Comparison of ENCODE assay signal across 16 mouse cellular contexts in genomic region chr4:63260506-63260905, GRCm38 (mm10). TPM values are rescaled to one million over a fixed set of nuclear protein-coding genes. Genes with fewer than 3 reads are reported as not detected.
A peak's percentile ranks its signal among the peaks of the same experiment; 100 is the strongest.
DNase-seq lines count a peak whose midpoint lies in the region; ATAC-seq and TF ChIP-seq lines count a peak whose summit lies in the region.
"Had no signal": no experiment of that assay in that cellular context is flagged by ENCODE, and none has a peak within 500 bp of the region (broad histone marks: within the 10 kb centered on the region; RNA-seq: fewer than 3 reads in every experiment).

No protein-coding gene starts in this region.

- H3K4me1 ChIP-seq in heart, postnatal 0 days (ENCODE audit: control insufficient read depth, insufficient read depth): peaks cover 14% of the 10 kb centered on the region; the same call in 1 of the 2 replicates
- H3K4me1 ChIP-seq in lung, embryonic 16.5 days (replicated peaks; ENCODE audit: control insufficient read depth, insufficient read depth, low read length): no peaks in the 10 kb centered on the region
- 0 out of 2 replicates have a peak, but pooled peaks cover 2% of the 10 kb centered on the region for H3K4me1 ChIP-seq in stomach, embryonic 16.5 days (ENCODE audit: control insufficient read depth, insufficient read depth, low read length)
- H3K4me1 ChIP-seq: liver, embryonic 12.5 days; neural tube, embryonic 12.5 days had no signal

- no peaks in the 10 kb centered on the region for H3K9me3 ChIP-seq in heart, postnatal 0 days (replicated peaks; ENCODE audit: control insufficient read depth, low read length)
- H3K9me3 ChIP-seq in lung, embryonic 16.5 days (ENCODE audit: control insufficient read depth, low read length): no peaks in the 10 kb centered on the region
- no peaks in the 10 kb centered on the region for H3K9me3 ChIP-seq in stomach, embryonic 16.5 days (replicated peaks; ENCODE audit: control insufficient read depth, low read length)
- H3K9me3 ChIP-seq: liver, embryonic 12.5 days; neural tube, embryonic 12.5 days had no signal

- no peaks in the 10 kb centered on the region for H3K27me3 ChIP-seq in heart, postnatal 0 days (ENCODE audit: control insufficient read depth, insufficient read depth, low read length)
- no peaks in the 10 kb centered on the region for H3K27me3 ChIP-seq in lung, embryonic 16.5 days (ENCODE audit: control insufficient read depth, insufficient read depth, low read depth, low read length)
- H3K27me3 ChIP-seq in stomach, embryonic 16.5 days (ENCODE audit: control insufficient read depth, insufficient read depth, low read length): no peaks in the 10 kb centered on the region
- H3K27me3 ChIP-seq: liver, embryonic 12.5 days; neural tube, embryonic 12.5 days; Patski had no signal

- no peak for TF ChIP-seq CTCF in heart, postnatal 0 days (IDR thresholded peaks at IDR 0.05; ENCODE audit: low read depth)

- 29% methylated on average over 10 of the region's 10 CpGs for WGBS in heart, postnatal 0 days
- WGBS in lung, embryonic 16.5 days: 63% methylated on average over 10 of the region's 10 CpGs
- WGBS in stomach, embryonic 16.5 days: 69% methylated on average over 10 of the region's 10 CpGs

- peaks cover 8% of the 10 kb centered on the region; the same call in 1 of the 2 replicates for H3K36me3 ChIP-seq in heart, postnatal 0 days (replicated peaks; ENCODE audit: control insufficient read depth, insufficient read depth, low read length)
- peaks cover 14% of the 10 kb centered on the region; the same call in 1 of the 2 replicates for H3K36me3 ChIP-seq in lung, embryonic 16.5 days (ENCODE audit: control insufficient read depth, insufficient read depth, low read length)
- peaks cover 3% of the 10 kb centered on the region; the same call in 1 of the 2 replicates for H3K36me3 ChIP-seq in stomach, embryonic 16.5 days (ENCODE audit: control insufficient read depth, insufficient read depth, low read length)
- H3K36me3 ChIP-seq: neural tube, embryonic 12.5 days had no signal

- no peak overlapping the region for H3K27ac ChIP-seq in heart, postnatal 0 days (ENCODE audit: low read depth)
- H3K27ac ChIP-seq in lung, embryonic 16.5 days (ENCODE audit: low read length): no peak overlapping the region
- H3K27ac ChIP-seq in stomach, embryonic 16.5 days (ENCODE audit: low read length): no peak overlapping the region
- H3K27ac ChIP-seq: liver, embryonic 12.5 days; neural tube, embryonic 12.5 days had no signal

- H3K4me3 ChIP-seq in heart, postnatal 0 days (ENCODE audit: low read depth, low read length): no peak overlapping the region
- H3K4me3 ChIP-seq in lung, embryonic 16.5 days (ENCODE audit: low read length): no peak overlapping the region
- no peak overlapping the region for H3K4me3 ChIP-seq in stomach, embryonic 16.5 days (replicated peaks; ENCODE audit: low read length)
- H3K4me3 ChIP-seq: liver, embryonic 12.5 days; neural tube, embryonic 12.5 days had no signal

- no peak overlapping the region for H3K4me2 ChIP-seq in heart, postnatal 0 days (ENCODE audit: low read depth, low read length)
- no peak overlapping the region for H3K4me2 ChIP-seq in lung, embryonic 16.5 days (ENCODE audit: low read depth, low read length)
- H3K4me2 ChIP-seq in stomach, embryonic 16.5 days (ENCODE audit: low read depth, low read length): no peak overlapping the region
- H3K4me2 ChIP-seq: liver, embryonic 12.5 days; neural tube, embryonic 12.5 days had no signal

- TF ChIP-seq EP300 in heart, postnatal 0 days (IDR thresholded peaks at IDR 0.05; ENCODE audit: low read depth): no peak

- intact Hi-C loops in heart, postnatal 36 days (cut with DNase I): no loop called here

- no peak overlapping the region for H3K9ac ChIP-seq in heart, postnatal 0 days (replicated peaks; ENCODE audit: low read depth, low read length)
- H3K9ac ChIP-seq in lung, embryonic 16.5 days (ENCODE audit: low read length): no peak overlapping the region
- no peak overlapping the region for H3K9ac ChIP-seq in stomach, embryonic 16.5 days (ENCODE audit: low read length)
- H3K9ac ChIP-seq: liver, embryonic 12.5 days; neural tube, embryonic 12.5 days had no signal

- peak; percentile 89 for ATAC-seq in heart, postnatal 0 days (ENCODE audit: insufficient read depth, low read depth)
- ATAC-seq in lung, embryonic 16.5 days (ENCODE audit: low read depth): peak; percentile 41; the same call in 1 of the 2 replicates
- ATAC-seq in stomach, embryonic 16.5 days (ENCODE audit: insufficient read depth, low FRiP score): peak; percentile 38; the same call in 1 of the 2 replicates
- ATAC-seq: liver, embryonic 12.5 days; midbrain, embryonic 16.5 days; Patski had no signal

- peak; percentile 34 for DNase-seq in adrenal gland, postnatal 14 days
- DNase-seq in adrenal gland, adult (ENCODE audit: inconsistent age in 2 of 2, low spot score in 1 of 2): no peak
- DNase-seq in heart, postnatal 0 days (ENCODE audit: low spot score): peak; percentile 59
- DNase-seq in heart, postnatal 36 days: no peak
- DNase-seq in lung, postnatal 14 days: no peak
- DNase-seq in natural killer cell, adult 2 months (ENCODE audit: low spot score in 2 of 2): no peak
- DNase-seq: cerebellum, adult 9-10 months; kidney, adult 2 months; thymus, postnatal 25 days had no signal

RNA-seq across cellular contexts. Expression of gene Col27a1, which starts 46.7 kb away (rescaled TPM):
- total RNA-seq in adrenal gland, postnatal 14 days (2021): 8.1 and 9.2 TPM in 2 replicates
- 5.9 and 8.2 TPM in 2 replicates for total RNA-seq in heart, postnatal 0 days (2014; rRNA removed; ENCODE audit: low replicate concordance)
- polyA plus RNA-seq in heart, postnatal 0 days (2015; fragmentation: Nextera tagmentation; extraction: Ambion mirVana): 0.92 and 1.2 TPM in 2 replicates
- total RNA-seq in heart, postnatal 36 days (2021): 1 to 10 TPM; 1.1 to 1.4 TPM
- 16.4 and 18.3 TPM in 2 replicates for polyA plus RNA-seq in lung, embryonic 16.5 days (2015; fragmentation: Nextera tagmentation; extraction: Ambion mirVana)
- 13.3 and 15.0 TPM in 2 replicates for polyA plus RNA-seq in stomach, embryonic 16.5 days (2015; fragmentation: Nextera tagmentation; extraction: Ambion mirVana)
- total RNA-seq: hematopoietic stem cell, adult 5-6 weeks had no signal

Comparison
In these comparisons a context has a peak if more than half of its experiments do, and no peak if none do; other contexts are left out.
1. DNase-seq: peak in adrenal gland, postnatal 14 days (single experiment) and heart, postnatal 0 days (single experiment); none in adrenal gland, adult (0 of 2), heart, postnatal 36 days (0 of 2), lung, postnatal 14 days (single experiment) and natural killer cell, adult 2 months (0 of 2).
2. ATAC-seq: peak in every context shown above with its lines; median percentile 89 in heart, postnatal 0 days; 41 in lung, embryonic 16.5 days; 38 in stomach, embryonic 16.5 days.